Mouse (Mus musculus): ENCODE results near the gene Slc45a1. TPM values are rescaled to one million over a fixed set of nuclear protein-coding genes. Genes with fewer than 3 reads are reported as not detected.

Slc45a1 gene
- polyA plus RNA-seq, 1 experiment, result not detected

DNA sequence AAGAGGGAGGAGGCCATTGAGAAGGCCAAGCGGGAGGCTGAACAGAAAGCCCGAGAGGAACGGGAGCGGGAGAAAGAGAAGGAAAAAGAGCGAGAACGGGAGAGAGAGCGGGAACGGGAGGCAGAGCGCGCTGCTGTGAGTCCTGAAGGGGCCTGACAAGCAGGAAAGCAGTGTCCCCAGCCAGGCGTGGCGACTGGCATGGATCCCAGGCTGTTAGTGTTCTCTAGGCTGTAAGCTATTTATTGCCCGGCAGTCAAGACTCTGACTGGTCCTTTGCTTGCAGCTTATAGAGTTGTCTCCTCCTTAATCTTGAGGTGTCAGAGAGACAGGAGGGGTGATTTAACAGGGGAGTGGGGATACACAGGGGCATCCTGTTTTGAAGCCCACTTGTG lies 35.9 kb downstream of the Slc45a1 start:
- TF ChIP-seq TCF3 (IDR thresholded peaks at IDR 0.05; ENCODE audit: insufficient read length, low read depth), result no peak

GRCm38 (mm10) chr4:150615251-150616028 lies 36.5 kb downstream of the Slc45a1 start:
- Histone ChIP-seq H3K4me3 (no peak overlapping the region), H3K4me2 (ENCODE audit: low read depth) (no peak overlapping the region), H3K36me3 (ENCODE audit: control insufficient read depth, insufficient read depth) (peaks cover 8% of the 10 kb centered on the region), H3ac (ENCODE audit: control insufficient read depth, insufficient read length) (no peak overlapping the region), H3K27me3 (ENCODE audit: control insufficient read depth, insufficient read depth, insufficient read length) (no peaks in the 10 kb centered on the region), H3K79me2 (ENCODE audit: control insufficient read depth, insufficient read depth) (no peaks in the 10 kb centered on the region)
- TF ChIP-seq MYOG (IDR thresholded peaks at IDR 0.05; ENCODE audit: control insufficient read depth in 1 of 3, insufficient read depth in 1 of 3, insufficient read length in 2 of 3, low read depth in 2 of 3), result no peak
- no peak for TF ChIP-seq POLR2AphosphoS2 (IDR thresholded peaks at IDR 0.05; ENCODE audit: insufficient read length, low read depth)
- TF ChIP-seq CEBPB (IDR thresholded peaks at IDR 0.05; ENCODE audit: insufficient read depth, poor library complexity, severe bottlenecking), result no peak
- no peak for TF ChIP-seq MYOD1 (IDR thresholded peaks at IDR 0.05; ENCODE audit: control insufficient read depth in 1 of 3, insufficient read length in 2 of 3, low read depth in 2 of 3)
- TF ChIP-seq SRF (IDR thresholded peaks at IDR 0.05; ENCODE audit: control insufficient read depth, insufficient read length, low read depth), result no peak
- TF ChIP-seq POLR2A (IDR thresholded peaks at IDR 0.05; ENCODE audit: insufficient read length, low read depth), result no peak
- no peak for TF ChIP-seq TCF3 (IDR thresholded peaks at IDR 0.05; ENCODE audit: insufficient read length, low read depth)
- TF ChIP-seq E2F4 (IDR thresholded peaks at IDR 0.05; ENCODE audit: insufficient read depth), result no peak
- no peak for TF ChIP-seq USF1 (IDR thresholded peaks at IDR 0.05; ENCODE audit: low read depth)
- TF ChIP-seq REST (IDR thresholded peaks at IDR 0.05; ENCODE audit: insufficient read depth, insufficient read length), result no peak
- TF ChIP-seq TCF12 (IDR thresholded peaks at IDR 0.05; ENCODE audit: insufficient read depth, poor library complexity, severe bottlenecking), result no peak
- no peak for TF ChIP-seq MAX (IDR thresholded peaks at IDR 0.05; ENCODE audit: low read depth)

More for the DNA sequence above, 35.9 kb downstream of the Slc45a1 start:
- Histone ChIP-seq H3K27me3 (ENCODE audit: control insufficient read depth, insufficient read depth, insufficient read length) (no peaks in the 10 kb centered on the region), H3K4me2 (ENCODE audit: low read depth) (no peak overlapping the region), H3K79me2 (ENCODE audit: control insufficient read depth, insufficient read depth) (no peaks in the 10 kb centered on the region), H3K36me3 (ENCODE audit: control insufficient read depth, insufficient read depth) (peaks cover 10% of the 10 kb centered on the region), H3K4me3 (no peak overlapping the region), H3ac (ENCODE audit: control insufficient read depth, insufficient read length) (no peak overlapping the region)

- H3K4me2 ChIP-seq (ENCODE audit: low read depth), result no peak overlapping the region
- H3K36me3 ChIP-seq (ENCODE audit: control insufficient read depth, insufficient read depth), result peaks cover 3% of the 10 kb centered on the region
- TF ChIP-seq POLR2AphosphoS2 (IDR thresholded peaks at IDR 0.05; ENCODE audit: insufficient read length, low read depth) (no peak), MYOD1 (IDR thresholded peaks at IDR 0.05; ENCODE audit: control insufficient read depth in 1 of 3, insufficient read length in 2 of 3, low read depth in 2 of 3) (no peak), MAX (IDR thresholded peaks at IDR 0.05; ENCODE audit: low read depth) (no peak), SRF (IDR thresholded peaks at IDR 0.05; ENCODE audit: control insufficient read depth, insufficient read length, low read depth) (no peak), E2F4 (IDR thresholded peaks at IDR 0.05; ENCODE audit: insufficient read depth) (no peak), MYOG (IDR thresholded peaks at IDR 0.05; ENCODE audit: control insufficient read depth in 1 of 3, insufficient read depth in 1 of 3, insufficient read length in 2 of 3, low read depth in 2 of 3) (no peak), TCF12 (IDR thresholded peaks at IDR 0.05; ENCODE audit: insufficient read depth, poor library complexity, severe bottlenecking) (no peak), TCF3 (IDR thresholded peaks at IDR 0.05; ENCODE audit: insufficient read length, low read depth) (no peak), POLR2A (IDR thresholded peaks at IDR 0.05; ENCODE audit: insufficient read length, low read depth) (no peak), CEBPB (IDR thresholded peaks at IDR 0.05; ENCODE audit: insufficient read depth, poor library complexity, severe bottlenecking) (no peak), USF1 (IDR thresholded peaks at IDR 0.05; ENCODE audit: low read depth) (no peak), REST (IDR thresholded peaks at IDR 0.05; ENCODE audit: insufficient read depth, insufficient read length) (no peak)
- H3K27me3 ChIP-seq (ENCODE audit: control insufficient read depth, insufficient read depth, insufficient read length), result no peaks in the 10 kb centered on the region
- H3K4me3 ChIP-seq, result no peak overlapping the region
- H3ac ChIP-seq (ENCODE audit: control insufficient read depth, insufficient read length), result no peak overlapping the region
- no peaks in the 10 kb centered on the region for H3K79me2 ChIP-seq (ENCODE audit: control insufficient read depth, insufficient read depth)
Observed at GRCm38 (mm10) chr4:150613715-150614114, 38.3 kb downstream of the Slc45a1 start.

GRCm38 (mm10) chr4:150608670-150609069 lies 43.3 kb downstream of the Slc45a1 start:
- TF ChIP-seq TCF3 (IDR thresholded peaks at IDR 0.05; ENCODE audit: insufficient read length, low read depth) (no peak), CEBPB (IDR thresholded peaks at IDR 0.05; ENCODE audit: insufficient read depth, poor library complexity, severe bottlenecking) (no peak), USF1 (IDR thresholded peaks at IDR 0.05; ENCODE audit: low read depth) (no peak), POLR2A (IDR thresholded peaks at IDR 0.05; ENCODE audit: insufficient read length, low read depth) (no peak), MAX (IDR thresholded peaks at IDR 0.05; ENCODE audit: low read depth) (no peak), TCF12 (IDR thresholded peaks at IDR 0.05; ENCODE audit: insufficient read depth, poor library complexity, severe bottlenecking) (no peak), E2F4 (IDR thresholded peaks at IDR 0.05; ENCODE audit: insufficient read depth) (no peak), MYOD1 (IDR thresholded peaks at IDR 0.05; ENCODE audit: control insufficient read depth in 1 of 3, insufficient read length in 2 of 3, low read depth in 2 of 3) (no peak)
- H3ac ChIP-seq (ENCODE audit: control insufficient read depth, insufficient read length), result no peak overlapping the region
- H3K36me3 ChIP-seq (ENCODE audit: control insufficient read depth, insufficient read depth), result no peaks in the 10 kb centered on the region

More at GRCm38 (mm10) chr4:150608670-150609069, 43.3 kb downstream of the Slc45a1 start:
- Histone ChIP-seq H3K79me2 (ENCODE audit: control insufficient read depth, insufficient read depth) (peaks cover 3% of the 10 kb centered on the region), H3K4me2 (ENCODE audit: low read depth) (no peak overlapping the region), H3K4me3 (no peak overlapping the region), H3K27me3 (ENCODE audit: control insufficient read depth, insufficient read depth, insufficient read length) (no peaks in the 10 kb centered on the region)

All from myocyte (in vitro differentiated cells).